Mouse (Mus musculus) C2C12 (cell line): ENCODE data around the gene Gpr84. TPM values are rescaled to one million over a fixed set of nuclear protein-coding genes. Genes with fewer than 3 reads are reported as not detected.
A peak's percentile ranks its signal among the peaks of the same experiment; 100 is the strongest.

Experiments
- H3K27me3 ChIP-seq: one replicate; pipeline ENCODE4 v1.6.1; 2011; ENCODE audit not compliant: control insufficient read depth, insufficient read depth, insufficient read length
- H3K36me3 ChIP-seq: one replicate; pipeline ENCODE4 v1.6.1; 2011; ENCODE audit not compliant: control insufficient read depth, insufficient read depth
- H3K4me3 ChIP-seq: one replicate; pipeline ENCODE4 v1.5.1; 2011; ENCODE audit warnings: mild to moderate bottlenecking, control low read depth; ENCODE audit not compliant: poor library complexity, insufficient read depth, severe bottlenecking
- H3K79me2 ChIP-seq: one replicate; pipeline ENCODE4 v1.6.1; 2011; ENCODE audit not compliant: control insufficient read depth, insufficient read depth
- H3K79me3 ChIP-seq: one replicate; pipeline ENCODE4 v1.6.1; 2011; ENCODE audit warnings: low read depth, control low read depth
- H3ac ChIP-seq: one replicate; pipeline ENCODE3; 2011; ENCODE audit warnings: low read depth; ENCODE audit not compliant: control insufficient read depth, insufficient read length
- CEBPB ChIP-seq: IDR thresholded peaks from one replicate; pipeline ENCODE4 v1.6.1; 2011; ENCODE audit warnings: low read depth, mild to moderate bottlenecking, control low read depth, moderate library complexity
- CTCF ChIP-seq: IDR thresholded peaks from one replicate; pipeline ENCODE4 v1.5.1; 2011; ENCODE audit not compliant: control insufficient read depth, insufficient read depth, insufficient read length
- FOSL1 ChIP-seq: IDR thresholded peaks from one replicate; pipeline ENCODE4 v1.8.0; 2011; ENCODE audit warnings: mild to moderate bottlenecking, low read length; ENCODE audit not compliant: poor library complexity, insufficient read depth, severe bottlenecking
- MAX ChIP-seq: IDR thresholded peaks from one replicate; pipeline ENCODE4 v1.6.1; 2011; ENCODE audit warnings: mild to moderate bottlenecking, control low read depth
- MYOD1 ChIP-seq: IDR thresholded peaks from one replicate; pipeline ENCODE4 v1.6.1; 2011; ENCODE audit warnings: low read depth; ENCODE audit not compliant: control insufficient read depth, insufficient read length
- MYOG ChIP-seq: IDR thresholded peaks from one replicate; pipeline ENCODE4 v1.6.1; 2011; ENCODE audit not compliant: control insufficient read depth, insufficient read length; ENCODE audit errors: extremely low read depth
- USF1 ChIP-seq: IDR thresholded peaks from one replicate; pipeline ENCODE4 v1.6.1; 2011; ENCODE audit warnings: low read depth, mild to moderate bottlenecking, control low read depth, moderate library complexity
- polyA plus RNA-seq: library from polyadenylated mRNA; unstranded; fragments of >200 nt; fragmentation: generic; extraction: Trizol; gene quantifications from one replicate; pipeline ENCODE4 v1.2.1, GENCODE M21; 2012; ENCODE audit warnings: missing spikeins

The Gpr84 gene
- polyA plus RNA-seq, 1 experiment = not detected

DNA sequence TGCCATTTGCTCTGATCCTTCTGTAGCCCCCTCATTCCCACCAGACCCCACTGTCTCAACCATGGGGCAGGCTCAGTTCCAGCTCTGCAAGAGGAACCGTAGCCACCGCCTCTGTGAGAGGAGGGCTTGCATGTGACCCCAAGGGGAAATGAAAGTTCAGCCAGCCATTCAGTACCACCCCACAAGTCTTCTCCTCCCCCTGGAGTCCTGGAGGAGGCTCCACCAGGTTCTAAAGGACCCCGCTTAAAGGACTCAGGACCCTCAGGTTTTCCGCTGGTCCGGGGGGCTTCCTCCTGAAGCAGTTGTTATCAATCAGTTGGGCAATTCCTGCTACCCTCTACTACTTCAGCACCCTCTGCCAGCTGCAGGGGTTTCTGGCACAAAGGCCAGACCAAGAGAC is 23.3 kb upstream of the Gpr84 start:
- Histone ChIP-seq H3K79me3 (no peaks in the 10 kb centered on the region), H3K4me3 (no peak overlapping the region), H3ac (no peak overlapping the region), H3K36me3 (no peaks in the 10 kb centered on the region), H3K27me3 (no peaks in the 10 kb centered on the region), H3K79me2 (no peaks in the 10 kb centered on the region)
- TF ChIP-seq CTCF (no peak), USF1 (no peak)

DNA sequence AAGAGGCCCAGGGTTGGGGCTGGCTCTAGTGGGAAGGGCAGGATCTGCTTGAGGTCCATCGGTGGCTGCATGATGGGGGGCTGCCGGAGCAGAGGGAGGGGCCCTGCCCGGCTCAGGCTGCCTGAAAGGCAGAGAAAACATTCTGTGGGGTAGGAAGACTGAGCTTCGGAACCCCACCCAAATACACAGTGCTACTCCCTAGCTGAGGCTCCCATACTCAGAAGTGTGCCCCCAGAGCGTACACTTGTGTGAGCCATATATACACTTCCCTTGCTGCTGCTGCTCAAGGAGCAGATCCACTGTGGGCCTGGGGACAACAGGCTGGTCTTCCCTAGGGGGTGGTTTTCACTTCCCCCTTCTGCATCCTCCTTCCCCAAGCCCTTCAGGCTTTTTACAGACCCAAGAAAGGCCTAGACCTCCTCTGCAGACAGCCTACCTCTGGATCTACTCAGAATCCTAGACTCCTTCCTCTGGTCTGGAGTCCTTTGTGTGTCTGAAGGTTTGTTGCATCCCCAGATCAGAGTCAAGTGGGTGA is 22.7 kb upstream of the Gpr84 start:
- H3ac ChIP-seq = no peak overlapping the region
- H3K79me3 ChIP-seq = no peaks in the 10 kb centered on the region
- no peaks in the 10 kb centered on the region for H3K79me2 ChIP-seq
- H3K4me3 ChIP-seq = no peak overlapping the region
- H3K36me3 ChIP-seq = no peaks in the 10 kb centered on the region
- H3K27me3 ChIP-seq = no peaks in the 10 kb centered on the region
- no peak for TF ChIP-seq USF1
- no peak for TF ChIP-seq MAX
- no peak for TF ChIP-seq CTCF
- no peak for TF ChIP-seq MYOD1
- no peak for TF ChIP-seq FOSL1
- no peak for TF ChIP-seq MYOG
- no peak for TF ChIP-seq CEBPB

DNA sequence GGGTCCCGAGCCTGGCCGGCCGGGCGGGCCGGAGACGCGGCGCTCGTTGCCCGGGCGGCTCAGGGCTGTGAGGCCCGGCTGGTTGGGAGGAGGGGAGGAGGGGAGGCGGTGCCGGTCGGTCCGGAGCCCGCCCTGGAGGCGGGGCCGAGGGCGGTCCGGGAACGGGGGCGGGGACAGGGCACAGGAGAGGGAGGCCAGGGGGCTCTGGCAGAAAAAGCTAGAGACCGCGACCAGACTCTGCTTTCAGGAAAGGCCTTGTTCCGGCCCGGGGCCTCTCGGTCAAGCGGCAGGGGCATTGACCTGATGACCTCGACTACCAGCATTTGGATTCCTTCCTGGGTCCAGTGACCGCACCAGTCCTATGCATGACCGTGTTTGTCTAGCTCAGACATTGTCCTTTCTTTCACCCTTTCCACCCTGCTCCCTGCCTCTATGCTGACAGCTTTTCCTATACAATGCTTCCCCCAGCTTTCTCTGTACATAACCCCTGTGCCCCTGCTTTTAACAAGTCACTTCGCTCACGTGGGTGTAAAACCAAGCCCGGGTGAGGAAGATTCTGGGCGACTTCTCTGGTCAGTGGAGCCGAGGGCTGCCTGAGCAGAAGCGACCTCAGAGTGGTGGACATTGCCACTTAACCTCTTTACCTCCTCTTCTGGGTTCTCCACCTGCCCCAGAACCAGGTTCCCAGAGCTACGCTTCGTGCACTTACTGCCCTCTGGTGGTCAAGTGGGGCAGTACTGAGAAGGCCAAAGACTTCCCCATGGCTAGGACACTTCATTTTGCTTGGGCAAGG is 13.2 kb upstream of the Gpr84 start:
- TF ChIP-seq MYOD1 (no peak), MYOG (no peak), MAX (peak; percentile 38), USF1 (no peak), CTCF (peak; percentile 89), FOSL1 (no peak), CEBPB (no peak)
- Histone ChIP-seq H3K36me3 (no peaks in the 10 kb centered on the region), H3K79me2 (no peaks in the 10 kb centered on the region), H3K79me3 (no peaks in the 10 kb centered on the region), H3K4me3 (peak overlapping the region; percentile 39), H3K27me3 (no peaks in the 10 kb centered on the region), H3ac (peak overlapping the region; percentile 78)

DNA sequence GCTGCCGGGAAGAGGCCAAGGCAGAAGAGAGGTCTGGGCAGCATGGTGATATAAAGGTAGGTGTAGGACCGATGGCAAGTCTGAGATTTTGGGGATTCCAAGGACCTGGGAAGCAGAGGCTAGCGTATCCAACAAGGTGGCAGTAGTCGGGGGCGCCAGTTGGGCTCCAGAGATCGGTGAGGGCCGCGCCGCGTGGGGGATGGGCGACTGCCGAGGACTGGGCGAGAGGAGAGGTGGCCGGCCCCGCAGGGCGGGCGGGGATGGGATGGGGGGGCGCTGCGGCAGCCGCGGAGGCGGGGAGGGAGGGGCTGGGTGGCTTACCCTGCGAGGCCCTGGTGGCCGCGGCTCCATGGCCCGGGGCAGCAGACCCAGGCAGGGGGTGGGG is 12.7 kb upstream of the Gpr84 start:
- no peak for TF ChIP-seq USF1
- TF ChIP-seq CTCF = peak; percentile 3
- TF ChIP-seq MYOG = no peak
- Histone ChIP-seq H3K79me2 (no peaks in the 10 kb centered on the region), H3ac (peak overlapping the region; percentile 78), H3K36me3 (no peaks in the 10 kb centered on the region), H3K27me3 (no peaks in the 10 kb centered on the region), H3K79me3 (no peaks in the 10 kb centered on the region), H3K4me3 (peak overlapping the region; percentile 39)

DNA sequence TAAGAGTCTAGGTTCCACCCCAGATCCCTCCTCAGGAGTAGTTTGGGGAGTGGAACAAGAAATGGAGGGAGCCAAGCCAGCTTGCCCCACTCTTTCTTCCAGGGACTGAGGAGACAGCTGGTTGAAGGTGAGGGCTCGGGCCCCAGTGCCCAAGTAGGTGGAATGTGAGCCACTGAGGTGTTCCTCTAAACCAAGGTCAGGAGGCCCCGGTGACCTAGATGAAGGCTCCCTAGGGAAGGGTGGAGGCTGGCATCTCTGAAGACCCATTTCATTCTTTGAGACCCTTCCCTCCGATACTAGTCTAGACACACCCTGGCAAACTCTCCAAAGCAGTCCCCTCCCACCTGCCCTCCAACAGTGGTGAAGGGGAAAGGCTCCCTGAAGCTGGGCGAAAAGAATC is 12.0 kb upstream of the Gpr84 start:
- peaks cover 3% of the 10 kb centered on the region for H3K36me3 ChIP-seq
- H3ac ChIP-seq = no peak overlapping the region
- TF ChIP-seq MAX (no peak), CEBPB (no peak), CTCF (no peak), FOSL1 (no peak)
- no peaks in the 10 kb centered on the region for H3K79me2 ChIP-seq
- H3K4me3 ChIP-seq = peak overlapping the region; percentile 39
- H3K79me3 ChIP-seq = no peaks in the 10 kb centered on the region
- H3K27me3 ChIP-seq = no peaks in the 10 kb centered on the region

DNA sequence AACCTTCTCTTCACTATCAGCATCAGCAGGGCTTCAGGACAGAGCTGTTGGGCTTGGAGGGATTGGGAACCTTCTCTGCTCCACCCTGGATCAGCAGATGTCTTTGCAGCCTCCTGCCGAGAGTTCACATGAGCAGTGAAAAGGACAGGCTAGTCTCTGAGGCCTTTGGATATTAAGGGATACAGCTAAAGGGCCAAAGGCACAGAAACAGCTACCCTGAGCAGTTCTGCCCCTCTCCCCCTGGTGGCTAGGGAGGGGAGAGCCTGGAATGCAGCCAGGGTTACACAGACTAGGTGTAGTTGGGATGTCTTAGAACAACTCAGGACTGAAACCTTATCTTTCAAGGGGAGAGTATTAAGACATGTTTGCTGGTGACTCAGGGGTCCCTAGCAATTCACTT is 10.7 kb upstream of the Gpr84 start:
- Histone ChIP-seq H3K36me3 (peaks cover 3% of the 10 kb centered on the region), H3K79me3 (no peaks in the 10 kb centered on the region), H3K79me2 (no peaks in the 10 kb centered on the region), H3K27me3 (no peaks in the 10 kb centered on the region), H3K4me3 (no peak overlapping the region), H3ac (no peak overlapping the region)
- TF ChIP-seq FOSL1 (no peak), CTCF (no peak), MYOG (no peak), CEBPB (no peak), MYOD1 (no peak), USF1 (no peak), MAX (no peak)
